ENCODE assay signal across 8 mouse cellular contexts in the genomic region with DNA sequence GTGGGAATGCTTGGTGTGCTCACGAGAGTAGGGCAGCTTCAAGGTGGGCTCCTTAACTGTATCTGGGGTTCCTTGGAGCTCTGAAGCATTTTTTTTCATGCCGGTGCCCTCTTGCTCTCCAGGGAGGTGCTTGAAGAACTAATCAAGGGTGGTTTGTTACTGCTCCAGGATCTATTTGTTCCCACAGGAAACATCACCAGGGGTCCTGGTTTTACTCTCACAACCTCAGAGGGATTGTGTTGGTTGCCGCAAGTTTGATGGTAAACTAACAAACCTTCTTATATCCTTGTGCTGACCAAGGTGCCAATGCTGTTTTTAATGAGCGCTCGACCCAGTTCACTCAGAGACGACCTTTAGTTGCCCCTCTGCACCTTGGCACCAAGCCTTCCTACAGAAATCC. TPM values are rescaled to one million over a fixed set of nuclear protein-coding genes. Genes with fewer than 3 reads are reported as not detected.
DNase-seq lines count a peak whose midpoint lies in the region; ATAC-seq and TF ChIP-seq lines count a peak whose summit lies in the region.

No protein-coding gene starts in this region.

- no peak for TF ChIP-seq CTCF in kidney, adult 2 months (conservative IDR thresholded peaks at IDR 0.05; ENCODE audit: insufficient read depth, insufficient read length, low read depth, low read length)

- 0 out of 2 replicates have a peak overlapping the region, but pooled peaks have one; percentile 77 for H3K4me3 ChIP-seq in kidney, adult 2 months (ENCODE audit: insufficient read depth, low read depth, low read length)
- H3K4me3 ChIP-seq in embryonic facial prominence, embryonic 12.5 days = peak overlapping the region; percentile 66
- peak overlapping the region; percentile 70 for H3K4me3 ChIP-seq in hindbrain, embryonic 15.5 days
- H3K4me3 ChIP-seq in midbrain, embryonic 13.5 days (replicated peaks) = peak overlapping the region; percentile 69

- H3K27ac ChIP-seq in kidney, adult 2 months (ENCODE audit: insufficient read depth, low read depth, low read length) = no peak overlapping the region
- no peak overlapping the region for H3K27ac ChIP-seq in embryonic facial prominence, embryonic 12.5 days
- no peak overlapping the region for H3K27ac ChIP-seq in hindbrain, embryonic 15.5 days (replicated peaks)
- no peak overlapping the region for H3K27ac ChIP-seq in midbrain, embryonic 13.5 days

- intact Hi-C loops in gastrocnemius, postnatal 14 days (cut with DNase I; ENCODE audit: low total_unique reads) = no loop called here

- no peaks in the 10 kb centered on the region for H3K36me3 ChIP-seq in kidney, adult 2 months (ENCODE audit: control insufficient read depth, insufficient read depth, low read length)
- no peaks in the 10 kb centered on the region for H3K36me3 ChIP-seq in embryonic facial prominence, embryonic 12.5 days
- H3K36me3 ChIP-seq in hindbrain, embryonic 15.5 days = no peaks in the 10 kb centered on the region
- H3K36me3 ChIP-seq in midbrain, embryonic 13.5 days = no peaks in the 10 kb centered on the region

- no peak overlapping the region for H3K9ac ChIP-seq in embryonic facial prominence, embryonic 12.5 days
- peak overlapping the region; percentile 60 for H3K9ac ChIP-seq in hindbrain, embryonic 15.5 days
- H3K9ac ChIP-seq in midbrain, embryonic 13.5 days (replicated peaks) = no peak overlapping the region

- H3K9me3 ChIP-seq in embryonic facial prominence, embryonic 12.5 days = no peaks in the 10 kb centered on the region
- H3K9me3 ChIP-seq in hindbrain, embryonic 15.5 days = no peaks in the 10 kb centered on the region
- H3K9me3 ChIP-seq in midbrain, embryonic 13.5 days = no peaks in the 10 kb centered on the region

- 34% methylated on average over 6 of the region's 6 CpGs for WGBS in kidney, adult 2 months
- 23% methylated on average over 6 of the region's 6 CpGs for WGBS in embryonic facial prominence, embryonic 12.5 days
- 23% methylated on average over 6 of the region's 6 CpGs for WGBS in hindbrain, embryonic 15.5 days
- WGBS in midbrain, embryonic 13.5 days = 25% methylated on average over 6 of the region's 6 CpGs

- H3K4me1 ChIP-seq in kidney, adult 2 months (ENCODE audit: control insufficient read depth, insufficient read depth, low read length) = no peaks in the 10 kb centered on the region
- H3K4me1 ChIP-seq in embryonic facial prominence, embryonic 12.5 days = 0 out of 2 replicates have a peak, but pooled peaks cover 3% of the 10 kb centered on the region
- H3K4me1 ChIP-seq in hindbrain, embryonic 15.5 days (replicated peaks) = peaks cover 13% of the 10 kb centered on the region
- peaks cover 9% of the 10 kb centered on the region for H3K4me1 ChIP-seq in midbrain, embryonic 13.5 days (replicated peaks)

- no peak for ATAC-seq in embryonic facial prominence, embryonic 12.5 days (ENCODE audit: insufficient number of reproducible peaks, insufficient read depth, low FRiP score, low TSS enrichment)
- ATAC-seq in hindbrain, embryonic 15.5 days (ENCODE audit: low FRiP score, low read depth) = no peak
- ATAC-seq in midbrain, embryonic 13.5 days = no peak

- no peak for DNase-seq in kidney, adult 2 months
- DNase-seq in kidney, adult 11 months = no peak
- DNase-seq in gastrocnemius, postnatal 14 days = no peak
- DNase-seq in layer of hippocampus, postnatal 25 days (ENCODE audit: extremely low spot score in 1 of 2, low spot score in 1 of 2) = no peak
- DNase-seq in natural killer cell, adult 2 months (ENCODE audit: low spot score in 2 of 2) = no peak

- peaks cover 2% of the 10 kb centered on the region; the same call in 1 of the 2 replicates for H3K27me3 ChIP-seq in kidney, adult 2 months (replicated peaks; ENCODE audit: control insufficient read depth, insufficient read depth, low read length)
- peaks cover 27% of the 10 kb centered on the region for H3K27me3 ChIP-seq in embryonic facial prominence, embryonic 12.5 days
- peaks cover 39% of the 10 kb centered on the region for H3K27me3 ChIP-seq in hindbrain, embryonic 15.5 days
- H3K27me3 ChIP-seq in midbrain, embryonic 13.5 days = peaks cover 42% of the 10 kb centered on the region

- no peak for TF ChIP-seq POLR2A in kidney, adult 2 months (IDR thresholded peaks at IDR 0.05; ENCODE audit: low read depth, low read length)

- peak overlapping the region; percentile 95 for H3K4me2 ChIP-seq in embryonic facial prominence, embryonic 12.5 days (replicated peaks)
- H3K4me2 ChIP-seq in hindbrain, embryonic 15.5 days = peak overlapping the region; percentile 97
- peak overlapping the region; percentile 89 for H3K4me2 ChIP-seq in midbrain, embryonic 13.5 days (replicated peaks)

RNA-seq across cellular contexts. Expression of a gene that starts 0.9 kb away (rescaled TPM):
- 0.69 and 1.0 TPM in 2 replicates for polyA plus RNA-seq in kidney, adult 2 months (2012; rRNA removed)
- polyA plus RNA-seq in embryonic facial prominence, embryonic 12.5 days (2016; fragmentation: Nextera tagmentation; extraction: Ambion mirVana) = 0.98 and 1.4 TPM in 2 replicates
- polyA plus RNA-seq in hindbrain, embryonic 15.5 days (2015; fragmentation: Nextera tagmentation; extraction: Ambion mirVana) = 9.8 and 9.9 TPM in 2 replicates
- polyA plus RNA-seq in midbrain, embryonic 13.5 days (2015; fragmentation: Nextera tagmentation; extraction: Ambion mirVana) = 2.1 and 2.6 TPM in 2 replicates
- not detected for total RNA-seq in gastrocnemius, postnatal 14 days (2021)
- total RNA-seq in layer of hippocampus, postnatal 25 days (2021) = 10 to 100 TPM; 36.4 to 38.0 TPM
